Mouse (Mus musculus) kidney, embryonic 15.5 days (tissue): ENCODE data around the gene Lmf1. TPM values are rescaled to one million over a fixed set of nuclear protein-coding genes. Genes with fewer than 3 reads are reported as not detected.

Source experiments
- ATAC-seq: fragments of 200-750 bp; cut with Nextera tagmentation; replicated peaks from 2 replicates; pipeline ENCODE4 v1.8.0; 2017; ENCODE audit warnings: moderate TSS enrichment; ENCODE audit not compliant: low FRiP score
- H3K27ac ChIP-seq: fragments of 300-500 bp; sonication (generic); 2 replicates; pipeline ENCODE4 v1.5.1; 2015; ENCODE audit warnings: mild to moderate bottlenecking, inconsistent platforms
- H3K27me3 ChIP-seq: fragments of 300-500 bp; sonication (generic); 2 replicates; pipeline ENCODE4 v1.6.1; 2015; ENCODE audit warnings: inconsistent platforms
- H3K36me3 ChIP-seq: fragments of 300-500 bp; sonication (generic); 2 replicates; pipeline ENCODE4 v1.6.1; 2015; ENCODE audit warnings: inconsistent platforms
- H3K4me1 ChIP-seq: fragments of 300-500 bp; sonication (generic); 2 replicates; pipeline ENCODE4 v1.6.1; 2015; ENCODE audit warnings: inconsistent platforms
- H3K4me2 ChIP-seq: fragments of 300-500 bp; sonication (generic); 2 replicates; pipeline ENCODE4 v1.6.1; 2015; ENCODE audit warnings: moderate library complexity, mild to moderate bottlenecking, inconsistent platforms
- H3K4me3 ChIP-seq: fragments of 300-500 bp; sonication (generic); replicated peaks from 2 replicates; pipeline ENCODE4 v1.5.1; 2015; ENCODE audit warnings: mild to moderate bottlenecking, inconsistent platforms
- H3K9ac ChIP-seq: fragments of 300-500 bp; sonication (generic); 2 replicates; pipeline ENCODE4 v1.6.1; 2015; ENCODE audit warnings: mild to moderate bottlenecking, inconsistent platforms
- H3K9me3 ChIP-seq: fragments of 300-500 bp; sonication (generic); replicated peaks from 2 replicates; pipeline ENCODE4 v1.6.1; 2016; ENCODE audit warnings: inconsistent platforms
- WGBS: fragments of 180-500 bp; shearing (Covaris S2); methylation state at CpG from one replicate; pipeline ENCODE4 v1.1.7; 2015; ENCODE audit warnings: mixed read lengths; 5-methylcytosine and 5-hydroxymethylcytosine counted together
- polyA plus RNA-seq: library from polyadenylated mRNA; unstranded; fragments of >200 nt; fragmentation: Nextera tagmentation; extraction: Ambion mirVana; gene quantifications from 2 replicates; pipeline ENCODE4 v1.2.1, GENCODE M21; 2015

Lmf1 gene
- polyA plus RNA-seq, result 30.9 and 32.1 TPM in 2 replicates

GRCm38 (mm10) chr17:25578920-25579319, at the start of gene Lmf1:
Gene Lmf1 (plus strand): TSS chr17:25579085.
- under 1% methylated on average over 31 of the region's 31 CpGs for WGBS
- Histone ChIP-seq H3K4me3 (peak within 1 kb of the TSS; percentile 74), H3K4me1 (peaks cover 23% of the 10 kb centered on the region), H3K4me2 (peak within 1 kb of the TSS; percentile 91), H3K27me3 (peaks cover 11% of the 10 kb centered on the region; the same call in 1 of the 2 replicates), H3K9ac (peak within 1 kb of the TSS; percentile 66), H3K27ac (peak within 1 kb of the TSS; percentile 78), H3K36me3 (no peaks in the 10 kb centered on the region; the same call in 1 of the 2 replicates), H3K9me3 (no peaks in the 10 kb centered on the region)
- ATAC-seq, result peak; percentile 96

GRCm38 (mm10) chr17:25530357-25531022, 48.4 kb upstream of the Lmf1 start:
- Histone ChIP-seq H3K4me3 (no peak overlapping the region), H3K27me3 (no peaks in the 10 kb centered on the region), H3K9me3 (no peaks in the 10 kb centered on the region), H3K9ac (no peak overlapping the region), H3K4me1 (no peaks in the 10 kb centered on the region), H3K4me2 (no peak overlapping the region), H3K36me3 (no peaks in the 10 kb centered on the region), H3K27ac (no peak overlapping the region)
- 72% methylated on average over 8 of the region's 8 CpGs for WGBS
- no peak for ATAC-seq

GRCm38 (mm10) chr17:25538945-25539875, 39.7 kb upstream of the Lmf1 start:
- peak; percentile 81 for ATAC-seq
- no peaks in the 10 kb centered on the region for H3K36me3 ChIP-seq
- peak overlapping the region; percentile 52 for H3K4me2 ChIP-seq
- H3K27ac ChIP-seq, result peak overlapping the region; percentile 11; the same call in 1 of the 2 replicates
- 24% methylated on average over 27 of the region's 27 CpGs for whole genome bisulfite sequencing
- no peak overlapping the region for H3K9ac ChIP-seq
- peak overlapping the region; percentile 22 for H3K4me3 ChIP-seq
- no peaks in the 10 kb centered on the region for H3K27me3 ChIP-seq
- H3K4me1 ChIP-seq, result peaks cover 11% of the 10 kb centered on the region
- H3K9me3 ChIP-seq, result no peaks in the 10 kb centered on the region

GRCm38 (mm10) chr17:25540731-25541130, 38.2 kb upstream of the Lmf1 start:
- peaks cover 11% of the 10 kb centered on the region for H3K4me1 ChIP-seq
- H3K27me3 ChIP-seq, result no peaks in the 10 kb centered on the region
- WGBS, result 76% methylated on average over 5 of the region's 5 CpGs
- H3K36me3 ChIP-seq, result no peaks in the 10 kb centered on the region
- no peak for ATAC-seq
- no peak overlapping the region for H3K4me2 ChIP-seq
- H3K27ac ChIP-seq, result no peak overlapping the region
- H3K4me3 ChIP-seq, result no peak overlapping the region
- no peak overlapping the region for H3K9ac ChIP-seq
- no peaks in the 10 kb centered on the region for H3K9me3 ChIP-seq

- no peak overlapping the region for H3K4me3 ChIP-seq
- H3K27me3 ChIP-seq, result no peaks in the 10 kb centered on the region
- no peak overlapping the region for H3K4me2 ChIP-seq
- no peaks in the 10 kb centered on the region for H3K36me3 ChIP-seq
- no peaks in the 10 kb centered on the region for H3K9me3 ChIP-seq
- no peak overlapping the region for H3K9ac ChIP-seq
- H3K27ac ChIP-seq, result no peak overlapping the region
- no peak for ATAC-seq
- H3K4me1 ChIP-seq, result peaks cover 11% of the 10 kb centered on the region
- WGBS, result 79% methylated on average over 4 of the region's 4 CpGs
Observed at GRCm38 (mm10) chr17:25541768-25542167, 37.1 kb upstream of the Lmf1 start.

GRCm38 (mm10) chr17:25547026-25547425, 31.9 kb upstream of the Lmf1 start:
- Histone ChIP-seq H3K27ac (no peak overlapping the region), H3K36me3 (no peaks in the 10 kb centered on the region), H3K9me3 (no peaks in the 10 kb centered on the region), H3K4me2 (no peak overlapping the region), H3K4me1 (no peaks in the 10 kb centered on the region), H3K4me3 (no peak overlapping the region), H3K27me3 (no peaks in the 10 kb centered on the region; the same call in 1 of the 2 replicates), H3K9ac (no peak overlapping the region)
- 43% methylated on average over 3 of the region's 3 CpGs for WGBS
- ATAC-seq, result no peak

GRCm38 (mm10) chr17:25550020-25550419, 28.9 kb upstream of the Lmf1 start:
- H3K36me3 ChIP-seq, result no peaks in the 10 kb centered on the region
- no peaks in the 10 kb centered on the region for H3K9me3 ChIP-seq
- H3K4me1 ChIP-seq, result peaks cover 1% of the 10 kb centered on the region; the same call in 1 of the 2 replicates
- H3K4me2 ChIP-seq, result no peak overlapping the region
- H3K27me3 ChIP-seq, result no peaks in the 10 kb centered on the region; the same call in 1 of the 2 replicates
- 70% methylated on average over 5 of the region's 5 CpGs for WGBS
- H3K4me3 ChIP-seq, result no peak overlapping the region
- no peak for ATAC-seq
- H3K9ac ChIP-seq, result no peak overlapping the region
- no peak overlapping the region for H3K27ac ChIP-seq

GRCm38 (mm10) chr17:25551313-25551712, 27.6 kb upstream of the Lmf1 start:
- Histone ChIP-seq H3K36me3 (no peaks in the 10 kb centered on the region), H3K27me3 (no peaks in the 10 kb centered on the region; the same call in 1 of the 2 replicates), H3K27ac (no peak overlapping the region), H3K4me3 (no peak overlapping the region), H3K9ac (no peak overlapping the region), H3K4me2 (no peak overlapping the region), H3K9me3 (no peaks in the 10 kb centered on the region), H3K4me1 (peaks cover 14% of the 10 kb centered on the region)
- WGBS, result 81% methylated on average over 11 of the region's 11 CpGs
- ATAC-seq, result no peak

GRCm38 (mm10) chr17:25555159-25555558, 23.7 kb upstream of the Lmf1 start:
- H3K4me1 ChIP-seq, result peaks cover 24% of the 10 kb centered on the region
- peaks cover 14% of the 10 kb centered on the region for H3K27me3 ChIP-seq
- no peak overlapping the region for H3K27ac ChIP-seq
- 41% methylated on average over 3 of the region's 3 CpGs for WGBS
- H3K9ac ChIP-seq, result no peak overlapping the region
- H3K9me3 ChIP-seq, result no peaks in the 10 kb centered on the region
- no peak overlapping the region for H3K4me2 ChIP-seq
- no peaks in the 10 kb centered on the region for H3K36me3 ChIP-seq
- no peak overlapping the region for H3K4me3 ChIP-seq
- no peak for ATAC-seq

- peaks cover 14% of the 10 kb centered on the region for H3K27me3 ChIP-seq
- peaks cover 24% of the 10 kb centered on the region for H3K4me1 ChIP-seq
- H3K4me3 ChIP-seq, result peak overlapping the region; percentile 33
- no peaks in the 10 kb centered on the region for H3K36me3 ChIP-seq
- H3K9ac ChIP-seq, result peak overlapping the region; percentile 16; the same call in 1 of the 2 replicates
- peak overlapping the region; percentile 56 for H3K27ac ChIP-seq
- H3K9me3 ChIP-seq, result no peaks in the 10 kb centered on the region
- WGBS, result 5% methylated on average over 29 of the region's 29 CpGs
- 0 out of 2 replicates have a peak, but pooled peaks have one; percentile 7 for ATAC-seq
- peak overlapping the region; percentile 64 for H3K4me2 ChIP-seq
Observed at GRCm38 (mm10) chr17:25555666-25556629, 22.9 kb upstream of the Lmf1 start.

GRCm38 (mm10) chr17:25556630-25557354, 22.1 kb upstream of the Lmf1 start:
- Histone ChIP-seq H3K9ac (peak overlapping the region; percentile 16; the same call in 1 of the 2 replicates), H3K9me3 (no peaks in the 10 kb centered on the region), H3K36me3 (no peaks in the 10 kb centered on the region), H3K4me3 (peak overlapping the region; percentile 33), H3K4me1 (peaks cover 24% of the 10 kb centered on the region), H3K27ac (peak overlapping the region; percentile 56), H3K4me2 (peak overlapping the region; percentile 64), H3K27me3 (peaks cover 14% of the 10 kb centered on the region)
- ATAC-seq, result peak; percentile 55
- WGBS, result 9% methylated on average over 21 of the region's 21 CpGs
